Comparison of ENCODE assay signal across 14 mouse cellular contexts in genomic region chr7:38226226-38226625, GRCm38 (mm10). TPM values are rescaled to one million over a fixed set of nuclear protein-coding genes. Genes with fewer than 3 reads are reported as not detected.
DNase-seq lines count a peak whose midpoint lies in the region; ATAC-seq and TF ChIP-seq lines count a peak whose summit lies in the region.
"Had no signal": no experiment of that assay in that cellular context is flagged by ENCODE, and none has a peak within 500 bp of the region (broad histone marks: within the 10 kb centered on the region; RNA-seq: fewer than 3 reads in every experiment).

No protein-coding gene starts in this region.

- TF ChIP-seq EP300 in stomach, postnatal 0 days (optimal IDR thresholded peaks at IDR 0.05) = no peak

- peaks cover 13% of the 10 kb centered on the region for H3K4me1 ChIP-seq in cerebellum, adult 2 months (ENCODE audit: control insufficient read depth, insufficient read depth, low read length)
- peaks cover 12% of the 10 kb centered on the region for H3K4me1 ChIP-seq in hindbrain, embryonic 15.5 days (replicated peaks)
- H3K4me1 ChIP-seq in hindbrain, embryonic 11.5 days (replicated peaks; ENCODE audit: control insufficient read depth, insufficient read depth, low read length) = no peaks in the 10 kb centered on the region; the same call in none of the 2 replicates
- peaks cover 31% of the 10 kb centered on the region for H3K4me1 ChIP-seq in testis, adult 2 months (ENCODE audit: control insufficient read depth, insufficient read depth, low read length)
- H3K4me1 ChIP-seq in stomach, postnatal 0 days (replicated peaks; ENCODE audit: control insufficient read depth, insufficient read depth) = peaks cover 4% of the 10 kb centered on the region; the same call in 1 of the 2 replicates

- peak overlapping the region; percentile 37 for H3K4me3 ChIP-seq in cerebellum, adult 2 months (replicated peaks; ENCODE audit: insufficient read depth, low read depth, low read length)
- H3K4me3 ChIP-seq in hindbrain, embryonic 15.5 days = no peak overlapping the region
- H3K4me3 ChIP-seq in hindbrain, embryonic 11.5 days (ENCODE audit: low read depth, low read length) = no peak overlapping the region
- peak overlapping the region; percentile 16; the same call in 1 of the 2 replicates for H3K4me3 ChIP-seq in testis, adult 2 months (ENCODE audit: control insufficient read depth, low read depth, low read length)
- H3K4me3 ChIP-seq in stomach, postnatal 0 days (ENCODE audit: low read depth, low read length) = no peak overlapping the region

- peak; percentile 27 to 46 for DNase-seq in cerebellum, adult 2 months
- no peak for DNase-seq in hindbrain, embryonic 11.5 days (ENCODE audit: low spot score)
- DNase-seq in testis, postnatal 10 days (ENCODE audit: low spot score) = no peak
- no peak for DNase-seq in stomach, postnatal 0 days (ENCODE audit: low spot score)
- DNase-seq: adrenal gland, postnatal 36 days; cerebellum, postnatal 25 days; gastrocnemius, postnatal 14 days; kidney, adult 18-20 months; thymus, postnatal 36 days had no signal

- TF ChIP-seq CTCF in cerebellum, adult 2 months (IDR thresholded peaks at IDR 0.05; ENCODE audit: borderline replicate concordance, insufficient read depth, low read depth, low read length) = no peak
- TF ChIP-seq CTCF in testis, adult 2 months (IDR thresholded peaks at IDR 0.05; ENCODE audit: control insufficient read depth, insufficient read depth, insufficient replicate concordance, low read depth, low read length) = no peak
- TF ChIP-seq CTCF in stomach, postnatal 0 days (IDR thresholded peaks at IDR 0.05; ENCODE audit: low read depth) = no peak

- H3K27me3 ChIP-seq in cerebellum, adult 2 months (ENCODE audit: control insufficient read depth, insufficient read depth, low read length) = no peaks in the 10 kb centered on the region
- H3K27me3 ChIP-seq in hindbrain, embryonic 15.5 days = peaks cover 16% of the 10 kb centered on the region; the same call in 1 of the 2 replicates
- H3K27me3 ChIP-seq in hindbrain, embryonic 11.5 days (ENCODE audit: control insufficient read depth, insufficient read depth, low read length) = no peaks in the 10 kb centered on the region
- no peaks in the 10 kb centered on the region for H3K27me3 ChIP-seq in testis, adult 2 months (ENCODE audit: control insufficient read depth, insufficient read depth, low read length)
- no peaks in the 10 kb centered on the region for H3K27me3 ChIP-seq in stomach, postnatal 0 days (ENCODE audit: control insufficient read depth, insufficient read depth, low read length)

- no peak overlapping the region for H3K9ac ChIP-seq in hindbrain, embryonic 15.5 days
- H3K9ac ChIP-seq in hindbrain, embryonic 11.5 days (ENCODE audit: low read depth, low read length) = no peak overlapping the region
- no peak overlapping the region for H3K9ac ChIP-seq in stomach, postnatal 0 days (ENCODE audit: low read length)

- WGBS in cerebellum, adult 2 months = 62% methylated on average over 2 of the region's 2 CpGs
- WGBS in hindbrain, embryonic 15.5 days = 89% methylated on average over 2 of the region's 2 CpGs
- WGBS in hindbrain, embryonic 11.5 days = 81% methylated on average over 2 of the region's 2 CpGs
- 73% methylated on average over 2 of the region's 2 CpGs for WGBS in stomach, postnatal 0 days

- no peak for TF ChIP-seq POLR2A in cerebellum, adult 2 months (IDR thresholded peaks at IDR 0.05; ENCODE audit: borderline replicate concordance, insufficient read depth, low read length)
- TF ChIP-seq POLR2A in testis, adult 2 months (IDR thresholded peaks at IDR 0.05; ENCODE audit: control insufficient read depth, low read depth, low read length) = no peak

- no peaks in the 10 kb centered on the region for H3K36me3 ChIP-seq in hindbrain, embryonic 15.5 days
- no peaks in the 10 kb centered on the region for H3K36me3 ChIP-seq in hindbrain, embryonic 11.5 days (ENCODE audit: control insufficient read depth, insufficient read depth, low read length)
- H3K36me3 ChIP-seq in testis, adult 2 months (ENCODE audit: control insufficient read depth, insufficient read depth, low read length) = no peaks in the 10 kb centered on the region
- no peaks in the 10 kb centered on the region for H3K36me3 ChIP-seq in stomach, postnatal 0 days (ENCODE audit: control insufficient read depth, insufficient read depth, low read length)

- H3K27ac ChIP-seq in cerebellum, adult 2 months (ENCODE audit: insufficient read depth, low read length) = peak overlapping the region; percentile 80; the same call in 1 of the 2 replicates
- no peak overlapping the region for H3K27ac ChIP-seq in hindbrain, embryonic 15.5 days (replicated peaks)
- H3K27ac ChIP-seq in hindbrain, embryonic 11.5 days (ENCODE audit: low read depth, low read length) = no peak overlapping the region
- peak overlapping the region; percentile 39 for H3K27ac ChIP-seq in testis, adult 2 months (ENCODE audit: control insufficient read depth, insufficient read depth, low read depth, low read length)
- H3K27ac ChIP-seq in stomach, postnatal 0 days (replicated peaks) = no peak overlapping the region
- H3K27ac ChIP-seq: midbrain, embryonic 10.5 days had no signal

- ATAC-seq in cerebellum, adult (ENCODE audit: insufficient number of reproducible peaks, low FRiP score, low TSS enrichment) = no peak
- no peak for ATAC-seq in hindbrain, embryonic 15.5 days (ENCODE audit: low FRiP score, low read depth)
- no peak for ATAC-seq in hindbrain, embryonic 11.5 days (ENCODE audit: low FRiP score)
- no peak for ATAC-seq in stomach, postnatal 0 days (ENCODE audit: low FRiP score, low TSS enrichment)
- ATAC-seq in activated CD4-positive, CD25-positive, alpha-beta regulatory T cell, adult 4 months = no peak

- H3K4me2 ChIP-seq in hindbrain, embryonic 15.5 days = peak overlapping the region; percentile 85; the same call in 1 of the 2 replicates
- H3K4me2 ChIP-seq in hindbrain, embryonic 11.5 days (replicated peaks; ENCODE audit: low read depth, low read length) = no peak overlapping the region
- 0 out of 2 replicates have a peak overlapping the region, but pooled peaks have one; percentile 81 for H3K4me2 ChIP-seq in stomach, postnatal 0 days (replicated peaks; ENCODE audit: low read depth)

- no peaks in the 10 kb centered on the region for H3K9me3 ChIP-seq in hindbrain, embryonic 15.5 days
- H3K9me3 ChIP-seq in hindbrain, embryonic 11.5 days (ENCODE audit: control insufficient read depth, low read length) = no peaks in the 10 kb centered on the region
- H3K9me3 ChIP-seq in stomach, postnatal 0 days (ENCODE audit: control insufficient read depth, low read length) = no peaks in the 10 kb centered on the region
- H3K9me3 ChIP-seq: midbrain, embryonic 10.5 days had no signal

RNA-seq across cellular contexts. Expression of gene Plekhf1, which starts 1.6 kb away (rescaled TPM):
- 8.2 and 10.2 TPM in 2 replicates for polyA plus RNA-seq in cerebellum, adult 2 months (2012; rRNA removed)
- polyA plus RNA-seq in hindbrain, embryonic 15.5 days (2015; fragmentation: Nextera tagmentation; extraction: Ambion mirVana) = 0.76 and 0.88 TPM in 2 replicates
- 1.6 and 1.9 TPM in 2 replicates for polyA plus RNA-seq in hindbrain, embryonic 11.5 days (2014; fragmentation: Nextera tagmentation; extraction: Ambion mirVana)
- polyA plus RNA-seq in testis, adult 2 months (2012; rRNA removed) = 2.7 and 2.8 TPM in 2 replicates
- 1.9 and 2.0 TPM in 2 replicates for polyA plus RNA-seq in stomach, postnatal 0 days (2015; fragmentation: Nextera tagmentation; extraction: Ambion mirVana)
- under 1 TPM; 0.45 to 0.47 TPM for polyA plus RNA-seq in activated CD4-positive, CD25-positive, alpha-beta regulatory T cell, adult 4 months (2017; shearing (Covaris generic))

RNA-seq across cellular contexts. Expression of gene 1600014C10Rik, which starts 43.2 kb away (rescaled TPM):
- polyA plus RNA-seq in cerebellum, adult 2 months (2012; rRNA removed) = 32.8 and 33.1 TPM in 2 replicates
- polyA plus RNA-seq in hindbrain, embryonic 15.5 days (2015; fragmentation: Nextera tagmentation; extraction: Ambion mirVana) = 30.8 and 31.1 TPM in 2 replicates
- polyA plus RNA-seq in hindbrain, embryonic 11.5 days (2014; fragmentation: Nextera tagmentation; extraction: Ambion mirVana) = 14.7 and 18.5 TPM in 2 replicates
- polyA plus RNA-seq in testis, adult 2 months (2012; rRNA removed) = 1.9 and 3.1 TPM in 2 replicates
- 9.6 and 10.3 TPM in 2 replicates for polyA plus RNA-seq in stomach, postnatal 0 days (2015; fragmentation: Nextera tagmentation; extraction: Ambion mirVana)
- 100 to 1,000 TPM; 149 to 152 TPM for polyA plus RNA-seq in activated CD4-positive, CD25-positive, alpha-beta regulatory T cell, adult 4 months (2017; shearing (Covaris generic))

RNA-seq across cellular contexts. Expression of gene Pop4, which starts 45.0 kb away (rescaled TPM):
- polyA plus RNA-seq in cerebellum, adult 2 months (2012; rRNA removed) = 36.8 and 39.3 TPM in 2 replicates
- 73.4 and 75.1 TPM in 2 replicates for polyA plus RNA-seq in hindbrain, embryonic 15.5 days (2015; fragmentation: Nextera tagmentation; extraction: Ambion mirVana)
- 102 and 105 TPM in 2 replicates for polyA plus RNA-seq in hindbrain, embryonic 11.5 days (2014; fragmentation: Nextera tagmentation; extraction: Ambion mirVana)
- polyA plus RNA-seq in testis, adult 2 months (2012; rRNA removed) = 12.5 and 14.0 TPM in 2 replicates
- polyA plus RNA-seq in stomach, postnatal 0 days (2015; fragmentation: Nextera tagmentation; extraction: Ambion mirVana) = 25.3 and 27.6 TPM in 2 replicates
- polyA plus RNA-seq in activated CD4-positive, CD25-positive, alpha-beta regulatory T cell, adult 4 months (2017; shearing (Covaris generic)) = 10 to 100 TPM; 30.7 to 34.4 TPM

Comparison
In these comparisons a context has a peak if more than half of its experiments do, and no peak if none do; other contexts are left out.
1. DNase-seq: peak in cerebellum, adult 2 months (2 of 2); none in hindbrain, embryonic 11.5 days (single experiment), testis, postnatal 10 days (single experiment) and stomach, postnatal 0 days (single experiment).
2. H3K27ac ChIP-seq: peak in cerebellum, adult 2 months (single experiment) and testis, adult 2 months (single experiment); none in hindbrain, embryonic 15.5 days (single experiment), hindbrain, embryonic 11.5 days (single experiment) and stomach, postnatal 0 days (single experiment).
3. H3K4me3 ChIP-seq: peak in cerebellum, adult 2 months (single experiment) and testis, adult 2 months (single experiment); none in hindbrain, embryonic 15.5 days (single experiment), hindbrain, embryonic 11.5 days (single experiment) and stomach, postnatal 0 days (single experiment).